Mouse (Mus musculus): ENCODE results near the gene Bmp6. TPM values are rescaled to one million over a fixed set of nuclear protein-coding genes. Genes with fewer than 3 reads are reported as not detected.

Gene Bmp6
- total RNA-seq (2021), result 10 to 100 TPM in 1 of 2 experiments, 1 to 10 TPM in 1; 9.3 to 10.3 TPM
- long read RNA-seq, experiment 1, transcript Bmp6-201 (7 exons, 3,593 nt), result major isoform, 6 of 8 reads
- long read RNA-seq, experiment 1, partial matches to known transcripts, result 2 of 8 reads
- long read RNA-seq, experiment 1, other reads (novel, unspliced or antisense), result 0 of 8 reads
- long read RNA-seq, experiment 2, transcript Bmp6-201 (7 exons, 3,593 nt), result major isoform, 7 of 9 reads
- long read RNA-seq, experiment 2, partial matches to known transcripts, result 0 of 9 reads
- long read RNA-seq, experiment 2, other reads (novel, unspliced or antisense), result 2 of 9 reads

GRCm38 (mm10) chr13:38344713-38345430, at the start of gene Bmp6:
Bmp6 (plus strand) TSS chr13:38345107.
- peak; percentile 66 to 74 for DNase-seq
- intact Hi-C loops (cut with DNase I), result loop anchor here (5.0 kb wide), 2 partner anchors 92 to 252 kb away; no protein-coding TSS in a partner anchor

DNA sequence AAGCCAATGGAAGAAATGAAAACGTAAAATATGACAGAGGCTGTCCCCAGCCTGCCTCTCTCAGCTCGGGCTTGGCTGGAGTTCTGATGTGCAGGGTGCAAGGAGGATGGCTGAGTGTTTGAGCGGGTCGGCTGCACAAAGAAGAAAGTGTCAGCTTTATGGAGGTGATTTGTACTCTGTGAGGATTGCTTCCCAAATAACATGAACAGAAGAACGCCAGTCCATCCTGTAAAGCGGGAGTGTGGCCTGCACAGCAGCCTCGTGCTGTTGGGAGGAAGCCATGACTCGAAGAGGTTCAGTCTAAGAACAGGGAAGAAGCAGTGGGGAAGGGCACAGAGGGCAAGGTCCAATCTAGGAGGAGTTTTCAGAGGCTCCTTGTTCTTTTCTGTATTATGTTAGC, 48.7 kb upstream of the Bmp6 start:
- DNase-seq, result no peak
- intact Hi-C loops (cut with DNase I), result no loop called here

DNA sequence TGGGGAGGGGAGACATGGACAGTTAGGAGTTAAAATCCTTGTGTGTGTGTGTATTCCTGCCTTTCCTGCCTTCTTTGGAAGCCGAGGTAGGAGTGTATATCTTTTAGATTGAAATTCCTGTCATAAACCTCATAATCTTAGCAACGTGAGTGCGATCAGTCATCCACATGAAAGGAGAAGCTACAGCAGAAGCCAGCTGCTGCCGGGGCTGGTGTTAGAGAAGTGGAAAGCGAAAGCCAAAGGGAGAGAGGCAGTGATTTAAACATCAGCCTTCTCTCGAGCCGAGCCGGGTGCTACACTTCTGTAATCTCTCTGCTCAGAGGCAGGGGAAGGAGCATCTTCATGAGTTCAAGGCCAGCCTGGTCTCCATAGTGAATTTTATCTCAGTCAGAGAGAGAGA, 48.3 kb upstream of the Bmp6 start:
- intact Hi-C loops (cut with DNase I), result no loop called here

DNA sequence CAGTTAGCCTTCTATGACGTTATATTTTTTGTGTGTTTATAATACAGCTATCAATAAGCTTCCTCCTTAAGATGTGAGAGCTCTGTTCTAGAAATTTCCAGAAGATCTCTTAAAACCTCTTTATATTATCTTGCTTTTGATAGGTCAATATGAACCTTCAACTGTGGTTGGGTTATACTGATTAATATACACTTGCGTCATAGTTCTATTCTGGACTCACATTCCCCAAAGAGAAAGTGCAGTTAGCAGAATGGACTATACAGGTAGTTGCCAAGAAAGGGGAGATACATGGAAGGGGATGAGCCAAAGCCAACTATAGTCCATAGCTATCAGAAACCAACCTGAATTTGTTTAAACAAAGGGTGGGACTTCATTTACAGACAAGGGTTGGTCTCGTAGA, 33.8 kb upstream of the Bmp6 start:
- no peak for DNase-seq
- intact Hi-C loops (cut with DNase I), result no loop called here

More for the DNA sequence above, 48.3 kb upstream of the Bmp6 start:
- DNase-seq, result no peak

GRCm38 (mm10) chr13:38312357-38313040, 32.4 kb upstream of the Bmp6 start:
- intact Hi-C loops (cut with DNase I), result no loop called here

DNA sequence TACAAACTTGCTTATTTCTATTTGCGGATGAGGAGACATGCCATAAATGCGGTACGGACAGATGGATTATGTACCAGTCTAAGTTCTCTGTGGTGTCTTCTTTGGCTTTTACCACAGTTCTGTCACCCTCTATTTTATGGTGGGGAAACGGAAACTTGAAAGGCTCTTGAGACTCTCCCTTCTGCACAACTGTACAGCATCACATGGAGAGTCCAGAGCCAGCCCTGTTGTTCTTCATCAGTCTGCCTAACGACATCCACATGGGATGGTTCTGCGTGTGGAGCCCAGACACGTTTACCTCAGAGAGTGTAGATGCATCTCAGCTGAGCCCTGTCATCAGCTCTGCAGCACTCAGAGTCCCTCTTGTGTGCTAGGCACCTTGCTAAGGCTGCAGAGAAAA, 30.3 kb upstream of the Bmp6 start:
- intact Hi-C loops (cut with DNase I), result no loop called here
- DNase-seq, result no peak

More at GRCm38 (mm10) chr13:38312357-38313040, 32.4 kb upstream of the Bmp6 start:
- DNase-seq, result no peak

- intact Hi-C loops (cut with DNase I), result no loop called here
These were observed 26.5 kb upstream of the Bmp6 start for GRCm38 (mm10) chr13:38318418-38318817.

DNA sequence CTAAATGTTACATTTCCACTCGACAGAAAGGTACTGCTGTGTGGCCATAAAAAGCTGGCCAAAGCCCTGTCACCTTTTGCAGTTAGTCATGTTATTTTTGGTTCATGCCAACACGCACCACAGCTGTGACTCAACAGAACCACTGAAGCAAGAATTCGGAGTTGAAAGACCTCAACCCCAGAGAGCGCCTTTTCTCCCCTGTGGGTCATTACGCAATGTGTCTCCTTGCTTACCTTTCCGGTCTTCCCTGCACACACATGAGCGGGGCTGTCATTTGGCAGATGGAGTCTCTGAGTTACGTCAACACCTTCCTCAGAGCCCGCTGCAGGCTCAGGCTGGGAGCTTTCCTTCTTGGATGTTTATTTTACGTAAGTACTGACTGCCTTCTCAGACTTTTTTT, 24.6 kb upstream of the Bmp6 start:
- intact Hi-C loops (cut with DNase I), result no loop called here
- no peak for DNase-seq

More at GRCm38 (mm10) chr13:38318418-38318817, 26.5 kb upstream of the Bmp6 start:
- DNase-seq, result no peak

DNA sequence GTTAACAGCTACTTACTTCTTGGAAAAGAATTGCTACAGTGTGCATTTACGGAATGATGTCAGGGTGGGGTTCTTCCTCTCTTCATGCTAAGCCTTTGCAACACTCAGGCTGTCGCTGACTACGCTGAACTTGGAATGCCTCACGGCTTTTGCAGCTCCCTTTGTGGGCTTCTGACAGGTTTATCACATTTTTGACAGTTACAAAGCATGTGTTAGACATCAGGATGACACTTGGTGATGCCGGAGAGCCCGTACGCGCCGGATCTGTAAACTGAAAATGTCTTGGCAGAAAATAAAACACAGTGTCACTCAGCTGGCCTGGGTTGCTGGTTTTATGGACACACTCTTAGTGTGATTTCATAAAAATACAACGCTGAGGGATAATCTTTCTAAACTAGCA, 20.5 kb upstream of the Bmp6 start:
- DNase-seq, result no peak
- intact Hi-C loops (cut with DNase I), result no loop called here

DNA sequence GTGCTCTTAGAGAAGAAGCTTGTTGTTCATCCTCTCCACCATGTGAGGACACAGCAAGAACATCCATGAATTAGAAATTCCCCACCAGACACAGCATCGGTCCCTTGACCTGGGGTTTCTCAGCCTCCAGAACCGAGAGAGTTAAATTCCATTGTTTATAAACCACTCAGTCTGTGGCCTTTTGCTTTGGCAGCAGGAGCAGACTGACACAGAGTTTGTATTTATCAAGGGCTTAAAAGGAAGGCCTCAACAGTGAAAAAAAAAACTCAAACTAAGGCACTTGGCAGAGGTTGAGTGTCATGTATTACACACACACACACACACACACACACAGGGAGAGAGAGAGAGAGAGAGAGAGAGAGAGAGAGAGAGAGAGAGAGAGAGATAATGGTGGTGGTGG, 17.5 kb upstream of the Bmp6 start:
- intact Hi-C loops (cut with DNase I), result no loop called here
- no peak for DNase-seq

DNA sequence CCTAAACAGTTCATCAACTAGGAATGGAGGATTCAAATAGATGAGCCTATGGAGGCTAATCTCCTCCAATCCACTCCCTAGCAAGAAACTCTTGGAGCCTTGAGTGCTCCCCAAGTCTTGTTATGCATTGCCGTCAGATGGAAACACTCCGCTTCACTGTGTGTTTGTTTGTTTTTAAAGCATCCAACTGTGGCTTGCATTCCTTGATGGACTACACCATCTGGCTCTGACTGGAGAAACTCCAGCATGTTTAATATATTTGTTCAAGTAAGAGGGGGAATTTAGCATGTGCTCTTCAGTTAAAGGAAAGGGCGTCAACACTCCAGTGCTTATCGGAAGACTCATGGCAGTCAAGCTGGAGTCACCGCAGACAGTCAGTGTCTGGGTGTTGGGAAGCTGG, 11.4 kb upstream of the Bmp6 start:
- intact Hi-C loops (cut with DNase I), result no loop called here
- DNase-seq, result no peak

DNA sequence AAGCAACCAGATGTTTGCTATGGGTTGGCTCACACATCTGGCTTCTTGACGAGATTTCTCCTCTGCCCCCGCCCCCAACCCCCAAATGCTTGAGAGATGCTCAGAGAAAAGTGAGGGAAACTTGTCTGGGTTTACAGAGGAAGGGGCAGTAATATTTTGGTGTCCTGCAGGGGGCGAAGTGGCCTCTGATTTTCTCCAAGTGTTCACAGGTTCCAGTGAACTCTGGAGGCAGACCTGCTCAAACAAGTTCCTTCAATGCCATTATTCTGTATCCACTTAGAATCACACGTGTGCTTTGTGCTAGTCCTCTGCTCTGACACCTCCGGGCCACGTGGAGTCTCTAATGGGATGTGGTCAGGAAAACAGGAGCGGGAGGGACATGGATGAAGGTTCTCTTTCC, 2.3 kb upstream of the Bmp6 start:
- intact Hi-C loops (cut with DNase I), result loop anchor here (2.0 to 5.0 kb wide), 3 partner anchors 95 to 255 kb away; no protein-coding TSS in a partner anchor
- peak; percentile 59 to 66 for DNase-seq

GRCm38 (mm10) chr13:38343202-38343601, 1.7 kb upstream of the Bmp6 start:
- DNase-seq, result no peak
- intact Hi-C loops (cut with DNase I), result loop anchor here (2.0 to 5.0 kb wide), 3 partner anchors 94 to 254 kb away; no protein-coding TSS in a partner anchor

- intact Hi-C loops (cut with DNase I), result no loop called here
- no peak for DNase-seq
These were observed 519 bp downstream of the Bmp6 start for GRCm38 (mm10) chr13:38345431-38345820.

DNA sequence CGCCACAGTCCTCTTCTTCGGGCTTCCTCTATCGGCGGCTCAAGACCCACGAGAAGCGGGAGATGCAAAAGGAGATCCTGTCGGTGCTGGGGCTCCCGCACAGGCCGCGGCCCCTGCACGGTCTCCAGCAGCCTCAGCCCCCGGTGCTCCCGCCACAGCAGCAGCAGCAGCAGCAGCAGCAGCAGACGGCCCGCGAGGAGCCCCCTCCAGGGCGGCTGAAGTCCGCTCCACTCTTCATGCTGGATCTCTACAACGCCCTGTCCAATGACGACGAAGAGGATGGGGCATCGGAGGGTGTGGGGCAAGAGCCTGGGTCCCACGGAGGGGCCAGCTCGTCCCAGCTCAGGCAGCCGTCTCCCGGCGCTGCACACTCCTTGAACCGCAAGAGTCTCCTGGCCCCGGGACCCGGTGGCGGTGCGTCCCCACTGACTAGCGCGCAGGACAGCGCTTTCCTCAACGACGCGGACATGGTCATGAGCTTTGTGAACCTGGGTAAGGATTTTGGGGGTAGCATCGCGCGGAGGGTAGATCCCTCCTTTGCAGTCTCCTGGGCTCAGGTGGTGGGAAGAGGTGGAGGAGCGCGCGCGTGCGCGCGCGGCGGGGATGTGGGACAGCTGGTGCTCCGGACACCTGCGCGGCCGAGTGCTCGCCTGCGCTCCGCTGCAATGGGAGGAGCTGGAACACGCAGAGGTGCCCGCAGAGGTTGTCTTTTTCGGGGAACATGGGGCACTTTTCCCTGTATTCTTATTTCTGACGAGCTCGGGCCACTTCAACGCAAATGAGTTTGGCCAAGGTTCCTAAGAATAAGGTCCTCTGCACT, 1.4 kb downstream of the Bmp6 start:
- DNase-seq, result peak in 1 of 2 experiments; percentile 27
- intact Hi-C loops (cut with DNase I), result loop anchor here (2.0 kb wide), 1 partner anchor 158 kb away; no protein-coding TSS in a partner anchor

DNA sequence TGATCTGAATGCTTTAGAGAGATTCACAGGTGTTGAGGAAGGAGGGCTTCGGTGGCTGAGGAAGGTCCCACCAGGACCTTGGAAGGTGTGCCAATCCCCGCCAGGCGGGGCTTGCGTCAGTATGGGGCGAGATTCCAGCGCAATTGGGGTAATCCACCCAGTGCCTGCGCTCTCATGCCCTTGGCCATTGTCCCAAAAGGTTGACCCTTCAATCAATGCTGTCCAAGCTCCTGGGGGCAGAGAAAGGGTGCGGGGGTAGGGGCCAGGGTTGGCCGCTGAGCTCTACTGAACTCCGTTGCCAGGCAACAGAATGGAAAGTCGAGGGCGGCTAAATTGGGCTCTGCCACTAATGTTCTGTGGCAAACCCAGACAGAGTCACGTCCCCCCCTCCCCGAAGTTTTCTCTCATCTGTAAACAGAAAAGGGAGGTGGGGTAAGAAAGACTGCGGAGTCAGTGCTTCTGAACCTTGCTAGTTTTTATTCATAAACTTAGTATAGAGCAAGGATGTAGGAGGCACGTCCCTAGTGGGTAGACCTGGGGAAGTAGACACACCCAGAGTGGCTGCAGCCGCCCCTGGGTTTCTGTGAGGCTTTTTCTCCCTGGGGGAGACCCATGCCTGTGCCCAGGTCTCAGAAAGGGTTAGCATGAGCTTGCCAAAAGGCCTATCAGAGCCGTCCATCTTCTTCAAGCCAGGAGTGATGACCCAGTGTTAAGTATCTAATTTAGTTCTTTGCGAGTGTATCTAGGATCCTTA, 2.3 kb downstream of the Bmp6 start:
- peak in 1 of 2 experiments; percentile 24 for DNase-seq
- intact Hi-C loops (cut with DNase I), result loop anchor here (2.0 kb wide), 1 partner anchor 158 kb away; no protein-coding TSS in a partner anchor

- DNase-seq, result no peak
- intact Hi-C loops (cut with DNase I), result loop anchor here (2.0 kb wide), 1 partner anchor 157 kb away; no protein-coding TSS in a partner anchor
These were observed 2.8 kb downstream of the Bmp6 start for GRCm38 (mm10) chr13:38347775-38348135.

DNA sequence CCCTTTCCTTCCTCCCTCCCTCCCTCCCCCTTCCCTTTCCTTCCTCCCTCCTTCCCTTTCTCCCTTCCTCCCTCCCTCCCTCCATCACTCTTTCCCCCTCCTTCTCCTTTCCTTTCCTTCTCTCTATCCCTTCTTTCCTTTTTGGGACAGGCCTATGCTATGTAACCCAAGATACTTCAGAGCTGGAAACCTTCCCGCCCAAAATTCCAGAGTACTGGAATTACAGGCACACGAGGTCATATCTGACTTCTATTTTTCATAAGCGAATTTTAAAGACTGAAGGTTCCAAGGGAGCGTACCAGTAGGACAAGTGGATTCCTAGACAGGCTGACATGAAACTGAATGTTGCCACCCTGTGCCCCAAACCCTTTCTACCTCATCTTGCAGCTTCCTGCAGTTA, 4.1 kb downstream of the Bmp6 start:
- no peak for DNase-seq

DNA sequence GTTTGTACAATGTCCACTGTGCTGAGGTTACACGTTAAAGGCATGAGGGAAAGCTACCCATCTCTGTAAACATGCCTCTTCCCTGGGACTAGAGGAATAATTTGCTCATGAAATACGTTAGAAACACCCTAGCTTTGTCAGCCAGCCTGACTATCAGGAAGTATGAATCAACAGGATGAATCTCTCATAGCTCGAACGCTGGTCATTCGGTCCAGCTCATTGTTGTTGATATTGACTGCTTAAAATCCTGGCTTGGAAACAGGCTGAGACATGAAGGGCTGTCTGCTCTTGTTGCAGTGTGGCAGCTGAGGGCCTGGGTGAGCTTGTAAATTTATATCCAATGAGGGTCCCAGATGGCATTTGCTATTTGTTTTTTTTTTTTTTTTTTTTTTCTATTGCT, 4.9 kb downstream of the Bmp6 start:
- intact Hi-C loops (cut with DNase I), result no loop called here
- no peak for DNase-seq

More for the DNA sequence above, 4.1 kb downstream of the Bmp6 start:
- intact Hi-C loops (cut with DNase I), result no loop called here

All from gastrocnemius, postnatal 36 days (tissue).